Mouse (Mus musculus) urinary bladder, adult 18-20 months (tissue): ENCODE data around the gene Pknox2.

Experiments
- DNase-seq, 2 experiments: peaks; one replicate each; pipeline ENCODE4 v3.0.0; 2022; ENCODE audit warnings: low spot score in 2 of 2, mixed read lengths in 2 of 2

Gene Pknox2

DNA sequence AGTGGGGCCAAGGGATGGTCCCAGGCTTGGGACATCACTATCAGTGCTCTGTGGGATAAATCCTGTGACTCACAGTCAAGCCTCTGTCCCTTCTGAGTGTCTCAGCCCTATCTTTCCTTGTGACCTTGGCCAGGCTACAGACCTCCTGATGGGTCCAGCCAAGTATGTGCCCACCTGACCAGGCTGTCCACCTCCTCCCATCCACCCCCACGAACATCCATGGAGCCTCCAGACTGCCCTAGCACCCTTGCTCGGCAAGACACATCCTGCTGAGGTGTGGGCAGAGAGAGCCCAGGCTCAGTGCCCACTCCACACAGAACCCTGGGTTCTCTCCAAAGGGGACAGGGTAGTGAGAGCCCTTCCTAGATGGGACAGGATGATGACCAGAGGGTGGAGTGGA lies 204.6 kb downstream of the Pknox2 start:
- DNase-seq, result no peak

DNA sequence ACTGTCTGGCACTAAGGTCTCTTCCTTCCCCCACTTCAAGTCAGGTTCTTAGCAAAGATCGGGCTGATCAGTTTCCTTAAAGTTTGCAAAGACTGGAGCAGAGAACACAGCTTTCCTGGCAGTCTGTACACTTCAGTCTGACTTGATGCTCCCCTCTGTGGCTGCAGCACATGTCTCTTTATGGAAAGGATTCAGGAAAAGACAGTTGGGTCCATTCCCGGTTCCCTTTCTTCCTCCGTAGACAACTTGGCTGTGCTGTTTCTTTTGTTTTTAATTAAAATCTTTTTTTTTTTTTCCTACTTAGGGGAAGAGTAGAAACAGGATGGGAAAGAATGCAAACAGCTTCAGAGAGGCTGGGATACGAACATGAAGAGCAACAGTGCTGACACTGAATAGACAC lies 205.1 kb downstream of the Pknox2 start:
- DNase-seq, result no peak

DNA sequence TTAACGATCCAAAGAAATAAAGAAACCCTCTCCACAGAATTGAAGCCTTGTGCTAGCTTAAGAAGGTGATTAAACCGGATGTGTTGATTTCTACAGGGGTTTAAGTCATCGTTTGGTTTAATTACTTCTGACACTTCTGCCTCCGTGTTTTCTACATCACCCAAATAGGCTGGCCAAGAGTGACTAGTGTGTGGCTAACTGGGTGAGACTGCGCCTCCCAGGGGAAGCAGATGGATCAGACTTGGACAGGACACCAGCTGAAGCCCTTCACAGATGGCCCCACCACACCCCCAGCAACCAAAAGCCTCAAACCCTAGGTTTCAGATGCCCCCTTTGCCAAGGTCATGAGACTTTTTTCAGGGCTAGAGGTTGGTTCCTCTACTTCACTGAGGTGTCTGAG lies 205.6 kb downstream of the Pknox2 start:
- DNase-seq, result no peak

DNA sequence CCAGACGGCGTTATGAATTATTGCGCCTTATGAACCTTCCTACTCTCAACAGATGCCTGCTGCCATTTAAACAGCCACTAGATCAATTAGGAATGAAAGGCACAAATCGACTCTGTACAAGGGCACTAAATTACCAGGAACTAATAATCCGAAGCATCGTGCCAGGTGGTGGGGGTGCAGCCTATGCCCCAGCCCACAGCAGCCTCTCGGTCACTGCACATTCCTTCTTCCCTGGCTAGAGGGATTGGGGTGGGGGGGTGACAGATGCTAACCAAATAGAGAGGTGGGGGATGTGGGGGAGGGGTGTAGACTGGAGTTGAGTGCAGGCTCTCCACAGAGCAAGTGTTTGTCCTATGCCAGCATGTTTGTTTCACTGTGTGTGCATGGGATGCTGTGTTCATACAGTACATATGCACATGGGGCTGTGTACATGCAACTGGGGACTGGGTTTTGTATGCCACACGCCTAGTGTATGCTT lies 208.6 kb downstream of the Pknox2 start:
- DNase-seq, result no peak

DNA sequence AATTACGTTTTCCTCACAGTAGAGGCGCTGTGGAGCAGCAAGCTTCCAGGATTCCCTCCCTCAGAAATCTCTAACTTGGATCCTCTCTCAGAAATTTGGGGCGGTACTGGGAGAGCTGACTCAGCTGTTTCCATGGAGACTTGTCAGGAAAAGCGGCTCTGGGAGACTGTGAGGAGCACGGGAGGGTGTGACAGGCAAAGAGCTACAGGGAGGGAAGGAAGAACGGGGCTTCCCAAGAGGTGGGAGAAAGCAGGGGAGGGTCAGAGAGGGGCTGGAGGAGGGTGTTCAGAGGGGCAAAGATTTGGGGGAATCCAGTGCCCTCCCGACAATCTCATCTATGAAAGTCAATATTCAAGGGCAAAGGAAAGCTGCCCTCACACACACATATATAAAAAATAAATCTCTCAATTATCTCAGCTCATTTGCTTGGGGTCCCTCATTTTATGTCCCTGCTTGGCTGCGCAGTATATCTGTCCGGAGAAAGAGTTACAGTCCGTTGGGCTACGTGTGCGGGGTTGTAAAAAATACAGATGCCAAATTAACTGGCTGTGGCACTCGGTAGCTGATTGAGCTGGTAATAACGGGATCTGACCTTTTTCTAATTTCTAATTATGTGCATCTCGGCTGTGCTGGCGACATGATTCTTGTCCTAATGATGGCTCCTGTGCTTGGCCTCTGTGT lies 213.3 kb downstream of the Pknox2 start:
- peak in 1 of 2 experiments; percentile 60 for DNase-seq

DNA sequence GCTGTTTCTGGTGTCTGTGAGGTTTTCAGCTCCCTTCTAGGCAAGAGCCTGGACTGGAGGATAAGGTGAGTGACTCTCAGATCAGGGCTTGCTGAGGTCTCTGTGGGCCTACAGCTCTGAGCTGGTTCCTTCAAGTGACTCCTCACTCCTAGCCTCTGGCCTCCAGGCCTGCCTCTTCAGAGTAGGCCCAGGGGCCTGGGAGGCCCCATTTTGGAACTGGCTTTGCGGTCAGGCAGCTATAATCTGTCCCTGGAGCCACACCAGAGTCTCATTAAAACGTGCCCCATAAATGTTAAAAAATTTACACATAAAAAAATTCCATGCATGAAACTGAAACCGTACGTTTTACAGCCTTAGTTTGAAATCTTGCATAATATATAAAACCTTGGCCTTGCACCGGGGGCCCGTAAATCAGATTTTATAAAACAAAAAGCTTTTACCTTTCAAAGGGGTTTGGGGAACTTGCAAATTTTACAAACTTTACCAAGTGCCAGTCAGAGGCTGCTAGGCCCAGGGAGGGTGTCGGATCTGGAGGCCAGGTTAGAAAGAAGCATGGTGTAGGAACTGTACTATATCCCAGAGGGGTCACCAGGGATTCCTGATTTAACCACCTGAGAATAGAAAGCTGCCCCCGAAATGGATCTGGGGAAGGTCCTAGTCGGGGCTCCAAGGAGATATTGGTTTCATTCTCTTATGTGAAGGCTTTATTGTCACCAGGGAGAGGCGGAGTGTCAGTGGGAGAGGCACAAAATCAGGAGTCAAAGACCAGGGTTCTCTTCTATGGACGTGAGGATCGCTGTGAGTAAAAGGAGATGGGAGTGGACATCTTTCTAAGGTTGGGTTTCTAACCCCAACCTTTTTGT lies 214.0 kb downstream of the Pknox2 start:
- no peak for DNase-seq

DNA sequence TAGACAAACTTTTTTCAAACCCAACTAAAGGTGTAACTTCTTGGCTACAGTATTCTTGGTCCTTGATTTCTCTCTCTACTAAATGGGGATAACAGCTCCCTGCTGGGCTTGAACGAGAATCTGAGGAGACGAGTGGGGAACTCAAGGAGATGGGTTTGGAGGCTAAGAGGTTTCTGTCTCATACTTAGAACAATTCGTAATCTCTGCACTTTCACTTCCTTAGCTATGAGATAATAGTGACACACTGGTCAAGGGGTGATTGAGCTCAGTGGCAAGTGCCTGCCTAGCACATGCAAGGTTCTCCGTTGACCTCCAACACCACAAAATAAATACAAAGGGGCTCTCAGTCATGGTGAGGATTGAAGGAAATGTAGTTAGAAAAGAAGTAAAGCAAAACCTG lies 215.6 kb downstream of the Pknox2 start:
- no peak for DNase-seq

DNA sequence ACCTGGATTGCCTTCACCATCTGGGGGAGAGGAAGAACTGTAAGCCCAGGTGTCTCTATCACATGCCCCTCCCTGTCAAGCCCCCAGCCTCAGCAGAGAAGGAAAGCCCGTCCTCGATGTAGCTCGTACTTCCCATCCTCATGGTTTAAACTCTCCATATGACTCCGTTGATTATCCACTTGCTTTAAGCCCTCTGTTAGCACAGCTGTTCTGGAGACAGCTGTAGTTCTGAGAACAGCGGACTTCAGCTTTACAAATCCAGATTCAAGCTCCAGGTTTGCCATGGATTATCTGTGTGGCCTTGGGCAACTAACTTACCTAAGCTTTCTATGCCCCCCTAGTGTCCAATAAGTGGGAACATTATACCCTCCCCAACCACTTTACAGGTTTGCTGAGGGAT lies 223.5 kb downstream of the Pknox2 start:
- DNase-seq, result no peak

DNA sequence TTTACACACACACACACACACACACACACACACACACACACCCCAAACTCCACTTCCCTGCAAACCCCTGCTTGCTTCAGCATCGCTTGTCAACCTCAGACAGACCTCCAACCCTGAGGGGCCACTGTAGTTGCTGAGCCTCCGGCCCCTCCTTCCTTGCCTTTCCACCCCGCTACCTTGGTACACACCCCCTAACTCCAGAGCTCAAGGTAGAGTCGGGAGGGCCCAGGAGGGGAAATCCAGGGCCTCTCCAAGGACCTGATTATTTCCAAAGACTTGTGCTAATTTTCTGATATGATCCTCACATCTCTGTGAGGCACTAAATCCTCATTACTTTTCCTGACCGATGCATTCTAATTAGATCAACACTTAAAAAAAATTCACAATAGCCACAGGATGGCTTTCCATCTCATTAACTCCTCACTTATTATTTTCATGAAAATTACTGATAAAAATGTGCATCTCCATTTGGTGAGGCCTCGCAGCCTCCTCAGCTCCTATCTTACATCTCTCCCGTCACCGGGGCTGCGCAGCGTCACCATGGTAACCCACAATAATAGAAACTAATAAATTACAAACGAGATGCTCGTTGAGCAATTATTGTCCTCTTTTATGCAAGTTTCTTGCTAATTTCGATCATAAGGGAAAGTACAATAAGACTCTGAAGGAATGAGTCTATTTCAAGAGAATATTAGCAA lies 225.3 kb downstream of the Pknox2 start:
- DNase-seq, result no peak

DNA sequence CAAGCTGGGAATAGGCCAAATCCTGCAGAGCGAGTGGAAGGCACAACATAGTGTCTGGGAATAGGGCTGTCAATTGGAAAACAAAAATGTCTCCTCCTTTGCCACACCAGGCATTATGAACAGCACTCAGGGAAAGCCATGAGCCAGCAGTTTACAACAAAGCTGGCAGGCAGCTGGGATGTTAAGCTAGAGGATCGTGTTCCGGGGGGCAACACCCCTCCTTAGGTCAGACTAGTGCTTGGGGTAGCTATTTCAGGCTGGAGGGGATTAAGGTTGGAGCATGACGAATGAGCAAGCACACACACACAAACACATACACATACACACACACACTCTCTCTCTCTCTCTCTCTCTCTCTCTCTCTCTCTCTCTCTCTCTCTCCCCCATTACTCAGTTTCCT lies 227.7 kb downstream of the Pknox2 start:
- DNase-seq, result no peak

DNA sequence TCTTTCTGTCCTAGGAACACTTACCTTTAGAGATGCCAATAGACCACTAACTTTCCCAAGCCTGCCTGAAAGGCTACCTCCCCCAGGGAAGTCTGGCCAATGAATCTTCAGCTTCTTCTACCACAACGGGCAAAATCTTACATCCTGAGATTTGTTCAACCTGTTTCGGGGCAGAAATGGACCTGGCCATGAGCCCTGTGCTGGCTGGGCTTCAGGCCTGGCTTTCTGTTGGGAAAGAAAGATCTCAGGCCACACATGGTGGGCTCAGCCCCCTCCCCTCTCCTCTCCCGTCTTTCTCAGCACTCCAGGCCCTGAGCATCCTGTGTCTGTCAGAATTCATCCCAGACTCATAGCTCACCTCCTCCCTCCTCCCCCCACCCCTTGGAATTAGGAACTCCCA lies 228.6 kb downstream of the Pknox2 start:
- DNase-seq, result no peak

DNA sequence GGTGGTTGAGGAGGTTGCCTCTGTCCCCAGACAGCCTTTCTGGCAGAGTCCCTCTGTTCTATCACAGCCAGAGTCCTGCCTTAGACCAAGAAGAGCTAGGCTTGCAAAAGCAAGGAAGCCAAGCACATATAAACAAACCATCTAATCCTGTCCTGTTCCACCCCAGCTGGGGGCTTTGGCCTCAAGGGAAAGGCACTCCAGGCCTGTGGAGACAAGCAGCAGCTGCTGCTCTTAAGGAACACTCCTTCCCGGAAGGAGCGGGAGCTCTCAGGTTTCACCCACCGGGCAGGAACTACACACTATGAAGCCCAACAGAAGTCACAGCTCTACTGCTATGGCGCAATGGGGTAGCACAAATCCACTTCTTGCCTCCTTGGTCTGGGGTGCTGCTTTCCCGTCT lies 230.3 kb downstream of the Pknox2 start:
- DNase-seq, result peak in 1 of 2 experiments; percentile 27

DNA sequence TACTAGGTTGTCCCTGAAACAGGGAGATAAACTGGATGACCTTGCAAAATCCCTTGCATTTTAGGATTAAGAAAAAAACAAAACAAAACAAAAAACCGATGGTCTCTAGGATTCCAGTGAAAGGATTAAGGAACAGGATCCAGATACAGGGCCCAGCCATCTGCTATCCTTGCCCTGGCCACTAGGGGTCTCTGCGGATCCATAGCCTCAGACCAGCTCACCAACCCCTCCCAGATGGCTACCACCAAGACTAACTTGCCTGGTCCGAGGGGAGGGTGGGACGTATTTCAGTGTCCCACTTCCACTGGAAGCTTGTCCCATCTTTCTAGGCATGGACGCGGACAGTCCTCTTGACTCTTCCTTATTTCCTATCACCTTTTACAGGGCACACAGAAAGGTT lies 230.8 kb downstream of the Pknox2 start:
- DNase-seq, result peak; percentile 63 to 74

DNA sequence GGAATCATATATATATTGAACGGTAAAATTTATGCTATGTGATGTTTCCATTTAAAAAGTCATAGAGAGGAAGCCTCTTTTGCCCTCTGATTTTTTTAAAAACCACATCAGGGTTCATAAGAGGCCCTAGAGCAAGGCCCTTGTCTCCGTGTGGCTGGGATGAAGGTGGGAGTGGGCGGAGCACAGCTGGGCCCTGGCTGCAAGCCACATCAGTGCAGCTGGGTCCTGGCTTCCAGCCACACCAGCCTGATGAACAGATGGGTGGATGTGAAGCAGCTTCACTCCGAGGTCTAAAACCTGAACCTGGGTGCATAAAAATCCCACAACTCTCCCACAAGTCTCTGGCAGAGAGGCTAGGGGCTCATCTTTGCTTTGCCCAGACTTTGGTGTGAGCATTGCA lies 241.8 kb downstream of the Pknox2 start:
- no peak for DNase-seq

DNA sequence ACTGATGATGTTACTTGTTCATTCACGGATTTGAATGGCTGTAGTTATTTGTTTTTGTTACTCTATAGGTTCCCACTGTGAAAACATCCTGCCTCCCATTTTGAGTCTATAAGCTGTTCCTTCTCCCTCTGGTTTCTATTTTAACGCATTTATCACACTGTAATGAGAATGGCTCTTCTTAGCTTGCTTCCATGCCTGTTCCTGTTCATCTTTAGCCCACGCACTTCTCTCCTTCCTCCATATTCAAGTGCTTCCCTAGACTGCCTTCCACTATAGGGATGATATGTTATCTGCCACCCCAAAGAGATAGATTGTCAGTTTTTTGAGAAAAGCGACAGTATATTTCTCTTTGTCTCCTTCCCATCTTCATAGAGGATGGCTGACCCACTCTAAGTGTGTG lies 246.7 kb downstream of the Pknox2 start:
- DNase-seq, result no peak

DNA sequence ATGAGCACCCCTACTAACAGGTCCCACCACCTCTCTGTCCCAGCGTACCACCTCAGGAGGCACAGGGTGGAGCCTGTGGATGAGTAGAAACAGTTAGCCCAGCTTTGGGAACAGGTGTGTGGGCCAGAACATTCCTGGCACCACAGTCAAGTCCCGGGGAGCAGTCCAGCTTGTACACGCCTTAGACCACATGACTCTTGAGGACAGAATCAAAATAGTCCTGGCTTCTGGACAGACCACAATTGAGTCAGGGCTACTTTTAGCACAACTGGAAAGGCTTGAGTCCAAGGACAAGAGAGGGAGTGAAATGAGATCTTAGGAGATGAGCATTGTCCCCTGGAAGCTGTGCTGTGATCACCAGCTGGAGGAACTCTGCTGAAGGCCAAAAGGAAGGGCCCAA lies 248.6 kb downstream of the Pknox2 start:
- DNase-seq, result no peak

DNA sequence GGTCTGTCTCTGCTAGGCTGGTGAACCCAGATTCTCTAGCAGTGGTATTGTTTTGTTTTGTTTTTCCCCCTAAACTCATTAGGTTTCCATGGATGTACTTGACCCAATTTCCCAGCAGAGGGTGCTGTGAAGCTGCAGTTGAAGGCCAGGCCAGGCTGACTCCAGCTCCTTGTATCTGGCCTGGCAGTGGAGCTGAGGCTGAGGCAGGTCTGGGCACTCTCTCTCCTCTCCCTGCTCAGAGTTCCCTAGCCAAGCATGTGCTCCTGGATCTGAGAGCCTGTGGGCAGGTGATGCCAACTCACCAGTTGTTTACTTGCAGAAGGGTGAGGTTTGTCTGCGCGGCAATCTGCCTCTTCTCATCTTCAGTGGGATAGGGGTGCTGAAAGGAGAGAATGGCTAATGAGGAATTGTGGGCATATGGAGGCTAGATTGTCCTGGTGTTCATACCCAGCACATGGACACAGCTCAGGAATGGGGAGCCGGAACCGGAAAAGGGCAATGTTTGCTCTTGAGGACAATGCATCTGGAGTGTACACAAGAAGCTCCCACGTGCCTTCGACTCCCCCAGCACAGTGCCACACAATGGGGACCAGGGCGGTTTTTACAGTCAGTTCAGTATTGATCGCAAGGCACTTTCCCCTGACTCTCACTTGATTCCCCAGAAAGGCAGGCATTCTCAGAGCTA lies 252.1 kb downstream of the Pknox2 start:
- DNase-seq, result peak; percentile 10

DNA sequence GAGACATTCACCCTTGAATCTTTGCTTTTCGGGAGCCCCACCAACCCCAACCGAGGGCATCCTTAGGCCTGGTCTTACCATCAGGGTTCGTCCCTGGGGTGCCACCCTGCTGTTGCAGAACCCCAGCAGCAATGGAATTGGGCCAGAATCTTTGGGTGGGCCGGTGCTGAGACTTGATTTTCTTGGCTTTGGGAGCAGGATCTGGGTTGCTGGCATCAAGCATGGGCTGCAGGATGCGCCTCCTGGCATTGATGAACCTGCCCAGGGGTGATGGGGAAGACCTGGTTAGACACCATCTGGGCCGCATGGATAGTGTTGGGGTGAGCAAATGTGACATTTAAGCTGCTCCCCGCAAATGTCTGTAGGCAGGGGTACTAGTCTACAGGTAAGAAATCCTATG lies 253.0 kb downstream of the Pknox2 start:
- no peak for DNase-seq

DNA sequence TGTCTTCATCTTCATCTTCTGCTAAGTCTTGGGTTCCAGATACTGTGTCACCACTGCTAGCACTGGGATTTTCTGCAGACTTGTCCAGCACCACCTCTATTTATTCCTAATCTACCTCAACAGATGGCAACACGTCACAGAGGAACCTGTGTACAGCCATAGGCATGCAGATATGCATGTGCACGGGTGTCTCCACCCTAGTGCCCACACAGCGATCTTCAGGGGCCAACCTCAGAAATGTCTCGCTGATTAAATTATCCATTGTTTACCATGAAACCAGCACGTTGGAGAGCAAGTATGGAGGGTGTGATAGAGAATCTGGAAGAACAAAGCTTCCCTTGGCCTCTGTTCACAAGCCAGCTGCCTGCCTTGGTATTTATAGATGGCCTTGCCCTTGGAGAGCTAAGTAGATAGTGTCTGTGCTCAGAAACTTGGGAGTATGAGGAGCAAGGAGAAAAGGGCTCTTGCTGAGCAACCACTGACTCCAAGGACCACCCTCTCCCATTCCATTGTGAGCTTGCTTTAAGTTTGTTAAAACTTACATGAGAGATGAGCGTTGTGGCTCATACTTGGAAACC lies 253.7 kb downstream of the Pknox2 start:
- no peak for DNase-seq

DNA sequence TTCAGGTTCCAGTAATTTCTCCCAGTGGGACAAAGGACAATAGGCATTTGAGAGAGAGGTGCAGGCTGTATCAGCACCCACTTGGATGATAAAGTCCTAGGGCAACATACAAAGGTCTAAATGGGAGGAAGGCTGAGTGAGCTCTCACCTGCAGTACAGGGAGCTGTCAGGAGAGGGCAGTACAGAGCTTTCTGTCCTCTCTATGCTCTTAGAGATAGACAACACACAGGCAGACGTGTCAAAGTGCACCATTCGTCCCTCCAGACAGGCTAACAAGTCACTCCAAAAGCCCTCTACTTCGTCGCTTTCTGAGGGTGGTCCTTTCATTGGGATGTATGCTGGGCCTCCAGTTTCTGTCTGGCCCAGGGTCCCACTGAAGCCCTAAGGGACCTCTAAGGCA lies 256.7 kb downstream of the Pknox2 start:
- DNase-seq, result peak in 1 of 2 experiments; percentile 29

DNA sequence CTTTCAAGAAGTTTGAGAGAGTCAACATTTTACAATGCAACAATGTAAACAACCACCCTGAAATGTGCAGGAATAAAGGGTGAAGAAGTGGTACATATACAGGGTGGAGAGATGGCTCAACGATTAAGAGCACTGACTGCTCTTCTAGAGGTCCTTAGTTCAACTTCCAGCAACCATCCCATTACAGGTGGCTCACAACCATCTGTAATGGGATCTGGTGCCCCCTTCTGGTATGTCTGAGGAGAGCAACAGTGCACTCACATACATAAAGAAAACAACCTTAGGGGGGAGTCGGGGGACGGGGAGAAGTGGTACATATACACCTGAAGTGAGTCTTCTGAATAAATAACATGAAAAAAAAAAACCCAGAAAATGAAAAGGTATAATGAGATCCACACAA lies 262.0 kb downstream of the Pknox2 start:
- DNase-seq, result no peak

DNA sequence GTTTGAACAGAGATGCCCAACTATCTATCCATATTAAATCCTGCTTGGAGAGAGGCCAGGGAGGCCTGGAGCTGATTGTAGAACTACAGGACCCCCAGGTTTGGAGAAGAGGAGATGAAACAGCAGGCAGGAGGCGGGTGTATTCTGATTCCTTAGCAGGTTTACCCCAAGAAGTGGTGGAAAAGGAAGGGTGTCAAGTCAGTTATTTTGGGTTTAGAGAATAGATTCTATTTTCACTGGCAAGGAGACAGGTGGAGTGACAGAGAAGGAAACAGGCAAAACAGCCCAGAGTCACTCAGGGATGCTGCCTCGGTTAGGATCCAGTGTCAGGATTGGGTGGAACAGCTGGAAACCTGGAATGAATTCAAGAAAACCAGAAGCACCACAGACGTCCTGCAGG lies 263.6 kb downstream of the Pknox2 start:
- no peak for DNase-seq
